Mouse (Mus musculus) mammary gland, adult 2 months (tissue): ENCODE data around the gene Sirt1. TPM values are rescaled to one million over a fixed set of nuclear protein-coding genes. Genes with fewer than 3 reads are reported as not detected.

Experiments
- polyA plus RNA-seq: library from polyadenylated mRNA; depleted of rRNA; stranded (reverse); fragments of >200 nt; gene quantifications from 2 replicates; pipeline ENCODE4 v1.2.3, GENCODE M21; 2012; ENCODE audit warnings: low replicate concordance; rRNA removed

Gene Sirt1
- polyA plus RNA-seq, result 2.4 and 3.0 TPM in 2 replicates

DNA sequence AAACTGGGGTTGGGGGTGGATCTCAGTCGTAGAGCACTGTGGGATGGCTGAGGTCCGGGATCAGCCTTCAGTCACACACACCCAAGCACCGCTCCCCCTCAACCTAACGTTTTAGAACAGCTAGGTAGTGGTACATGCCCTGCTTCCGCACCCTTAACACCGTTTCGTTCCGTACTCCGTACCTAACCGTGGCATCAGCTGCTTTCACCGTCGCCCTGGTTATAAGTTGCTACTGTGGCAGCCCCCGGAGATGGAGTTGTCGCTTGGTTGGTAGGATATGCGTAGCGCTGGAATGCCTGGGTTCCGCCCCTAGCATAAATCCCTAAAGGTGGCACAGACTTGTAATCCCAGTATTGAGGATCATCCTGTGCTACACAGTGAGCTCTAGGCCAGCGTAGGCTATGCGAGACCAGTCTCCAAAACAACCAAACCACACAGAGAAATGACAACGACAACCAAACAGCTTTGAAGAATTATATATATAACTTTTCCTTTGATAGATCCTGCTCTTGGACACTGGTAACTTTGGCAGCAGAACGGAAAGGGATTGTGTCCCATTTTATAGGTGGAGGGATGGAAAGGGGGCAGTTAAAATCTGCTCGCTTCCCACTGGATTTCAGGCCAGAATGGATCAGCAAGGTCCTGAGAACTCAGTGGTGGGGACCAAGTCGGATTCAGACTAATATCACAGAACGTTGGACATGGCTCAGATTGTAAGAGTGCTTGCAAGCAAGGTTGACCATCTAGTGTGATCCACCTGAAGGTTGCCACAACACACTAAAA, at the start of gene Sirt1:
Sirt1 (minus strand) TSS at position 207 of the 783 bp plus-strand sequence.

DNA sequence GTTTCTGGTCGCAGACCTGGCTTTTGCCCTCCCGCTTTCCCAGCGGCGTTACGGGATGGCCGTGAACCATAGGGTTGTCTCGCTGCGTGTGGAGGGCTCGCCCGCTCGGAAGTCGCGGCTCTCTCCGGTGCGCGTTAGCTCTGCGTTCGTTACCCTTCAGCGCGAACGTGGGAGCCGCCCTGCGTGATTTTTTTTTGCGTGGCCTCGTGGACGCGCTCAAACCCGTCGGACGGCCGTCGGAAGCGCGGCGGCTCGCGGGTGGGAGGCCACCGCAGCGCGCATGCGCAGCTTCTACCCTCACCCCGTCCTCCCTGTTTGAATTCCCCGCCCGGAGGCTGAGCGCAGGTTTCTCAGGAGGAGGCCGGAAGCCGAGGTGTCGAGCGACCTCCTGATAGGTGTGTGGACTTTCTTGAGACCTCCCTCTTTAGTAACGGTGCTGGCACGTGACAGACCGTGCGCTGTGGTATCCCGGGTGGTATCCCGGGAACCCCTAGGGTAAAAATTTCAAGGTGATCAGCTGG, 48.3 kb upstream of the Sirt1 start, which contains the start of gene Ctnna3:
Ctnna3 (plus strand) TSS at position 314 of the 521 bp plus-strand sequence.

GRCm38 (mm10) chr10:63421739-63422735, 40.5 kb upstream of the Sirt1 start, which contains the start of gene Gm7075:
Gene Gm7075, minus strand, starts transcription at chr10:63421789.

GRCm38 (mm10) chr10:63382372-63383279, 1.1 kb upstream of the Sirt1 start, which contains the start of gene Dnajc12:
Gene Dnajc12, plus strand, starts transcription at chr10:63382443.

Other genes with a start within 250 kb of the Sirt1 start
- gene Mypn, start 177.8 kb downstream of the Sirt1 start, polyA plus RNA-seq, result 11.2 TPM in 1 of 2 replicates, not detected in the other
- gene Herc4, start 137.9 kb downstream of the Sirt1 start, polyA plus RNA-seq, result 14.3 and 22.2 TPM in 2 replicates
- 1.6 and 3.0 TPM in 2 replicates for gene Dnajc12, start 739 bp upstream of the Sirt1 start, polyA plus RNA-seq
- not detected in 2 replicates for gene Gm7075, start 40.1 kb upstream of the Sirt1 start, polyA plus RNA-seq
- 0.05 and 0.69 TPM in 2 replicates for gene Ctnna3, start 48.4 kb upstream of the Sirt1 start, polyA plus RNA-seq